8 mouse cellular contexts compared by ENCODE assay signal in genomic region chr8:116922060-116922757, GRCm38 (mm10). TPM values are rescaled to one million over a fixed set of nuclear protein-coding genes. Genes with fewer than 3 reads are reported as not detected.
DNase-seq lines count a peak whose midpoint lies in the region; ATAC-seq and TF ChIP-seq lines count a peak whose summit lies in the region.

No protein-coding gene starts in this region.

- DNase-seq in lung, embryonic 14.5 days = no peak
- no peak for DNase-seq in lung, postnatal 25 days (ENCODE audit: low spot score)
- no peak for DNase-seq in intestine, embryonic 14.5 days (ENCODE audit: low spot score)
- DNase-seq in adrenal gland, postnatal 4 days (ENCODE audit: low spot score in 2 of 2) = no peak
- DNase-seq in thymus, postnatal 4 days = no peak

- peak overlapping the region; percentile 63 for H3K4me2 ChIP-seq in lung, embryonic 14.5 days
- H3K4me2 ChIP-seq in embryonic facial prominence, embryonic 15.5 days (replicated peaks) = peak overlapping the region; percentile 67
- H3K4me2 ChIP-seq in intestine, embryonic 14.5 days (ENCODE audit: low read length) = peak overlapping the region; percentile 71
- H3K4me2 ChIP-seq in neural tube, embryonic 12.5 days (replicated peaks) = peak overlapping the region; percentile 79

- no peak for TF ChIP-seq CTCF in lung, embryonic 14.5 days (IDR thresholded peaks at IDR 0.05; ENCODE audit: low read depth)

- H3K27me3 ChIP-seq in lung, embryonic 14.5 days (ENCODE audit: insufficient read depth, low read length) = no peaks in the 10 kb centered on the region
- no peaks in the 10 kb centered on the region for H3K27me3 ChIP-seq in embryonic facial prominence, embryonic 15.5 days
- H3K27me3 ChIP-seq in intestine, embryonic 14.5 days (replicated peaks; ENCODE audit: control insufficient read depth, insufficient read depth, low read length) = no peaks in the 10 kb centered on the region
- H3K27me3 ChIP-seq in neural tube, embryonic 12.5 days (replicated peaks) = no peaks in the 10 kb centered on the region

- no peak for ATAC-seq in lung, embryonic 14.5 days (ENCODE audit: insufficient read depth)
- ATAC-seq in embryonic facial prominence, embryonic 15.5 days (ENCODE audit: insufficient number of reproducible peaks, low FRiP score, low TSS enrichment, low read depth) = no peak
- no peak for ATAC-seq in intestine, embryonic 14.5 days (replicated peaks; ENCODE audit: low FRiP score, low TSS enrichment, low read depth)
- peak; percentile 10; the same call in 1 of the 2 replicates for ATAC-seq in neural tube, embryonic 12.5 days (ENCODE audit: low FRiP score, low read depth)
- ATAC-seq in granulocyte monocyte progenitor cell, adult 5-6 weeks (replicated peaks; ENCODE audit: poor library complexity, severe bottlenecking) = no peak

- H3K9ac ChIP-seq in lung, embryonic 14.5 days = peak overlapping the region; percentile 74
- peak overlapping the region; percentile 80 for H3K9ac ChIP-seq in embryonic facial prominence, embryonic 15.5 days
- H3K9ac ChIP-seq in intestine, embryonic 14.5 days (ENCODE audit: low read length) = peak overlapping the region; percentile 83
- peak overlapping the region; percentile 55 for H3K9ac ChIP-seq in neural tube, embryonic 12.5 days

- peak overlapping the region; percentile 77 for H3K4me3 ChIP-seq in lung, embryonic 14.5 days (ENCODE audit: low read depth, low read length)
- peak overlapping the region; percentile 91 for H3K4me3 ChIP-seq in embryonic facial prominence, embryonic 15.5 days (replicated peaks)
- H3K4me3 ChIP-seq in intestine, embryonic 14.5 days (ENCODE audit: low read depth, low read length) = peak overlapping the region; percentile 83
- H3K4me3 ChIP-seq in neural tube, embryonic 12.5 days = peak overlapping the region; percentile 71

- peak overlapping the region; percentile 84; the same call in 1 of the 2 replicates for H3K27ac ChIP-seq in lung, embryonic 14.5 days (ENCODE audit: low read depth)
- H3K27ac ChIP-seq in embryonic facial prominence, embryonic 15.5 days (replicated peaks) = peak overlapping the region; percentile 90
- H3K27ac ChIP-seq in intestine, embryonic 14.5 days (ENCODE audit: low read depth) = peak overlapping the region; percentile 84; the same call in 1 of the 2 replicates
- no peak overlapping the region for H3K27ac ChIP-seq in neural tube, embryonic 12.5 days

- no peaks in the 10 kb centered on the region for H3K9me3 ChIP-seq in lung, embryonic 14.5 days (ENCODE audit: low read depth, low read length)
- no peaks in the 10 kb centered on the region for H3K9me3 ChIP-seq in embryonic facial prominence, embryonic 15.5 days (replicated peaks)
- no peaks in the 10 kb centered on the region for H3K9me3 ChIP-seq in intestine, embryonic 14.5 days (ENCODE audit: control insufficient read depth, low read length)
- H3K9me3 ChIP-seq in neural tube, embryonic 12.5 days = no peaks in the 10 kb centered on the region

- H3K4me1 ChIP-seq in lung, embryonic 14.5 days (ENCODE audit: insufficient read depth) = no peaks in the 10 kb centered on the region
- peaks cover 17% of the 10 kb centered on the region for H3K4me1 ChIP-seq in embryonic facial prominence, embryonic 15.5 days
- H3K4me1 ChIP-seq in intestine, embryonic 14.5 days (replicated peaks; ENCODE audit: control insufficient read depth, insufficient read depth, low read length) = peaks cover 11% of the 10 kb centered on the region; the same call in 1 of the 2 replicates
- peaks cover 10% of the 10 kb centered on the region for H3K4me1 ChIP-seq in neural tube, embryonic 12.5 days

- peaks cover 25% of the 10 kb centered on the region for H3K36me3 ChIP-seq in lung, embryonic 14.5 days (ENCODE audit: insufficient read depth)
- peaks cover 12% of the 10 kb centered on the region; the same call in 1 of the 2 replicates for H3K36me3 ChIP-seq in embryonic facial prominence, embryonic 15.5 days
- H3K36me3 ChIP-seq in intestine, embryonic 14.5 days (ENCODE audit: control insufficient read depth, insufficient read depth, low read length) = peaks cover 25% of the 10 kb centered on the region
- H3K36me3 ChIP-seq in neural tube, embryonic 12.5 days = peaks cover 6% of the 10 kb centered on the region; the same call in 1 of the 2 replicates

- 29% methylated on average over 17 of the region's 17 CpGs for WGBS in lung, embryonic 14.5 days
- 27% methylated on average over 17 of the region's 17 CpGs for WGBS in embryonic facial prominence, embryonic 15.5 days
- WGBS in intestine, embryonic 14.5 days = 28% methylated on average over 17 of the region's 17 CpGs
- 32% methylated on average over 17 of the region's 17 CpGs for WGBS in neural tube, embryonic 12.5 days

RNA-seq across cellular contexts. Expression of gene Cenpn, which starts 0.7 kb away (rescaled TPM):
- 53.9 and 58.9 TPM in 2 replicates for polyA plus RNA-seq in lung, embryonic 14.5 days (2014; fragmentation: Nextera tagmentation; extraction: Ambion mirVana)
- 27.7 and 27.9 TPM in 2 replicates for polyA plus RNA-seq in embryonic facial prominence, embryonic 15.5 days (2015; fragmentation: Nextera tagmentation; extraction: Ambion mirVana)
- 38.4 and 39.2 TPM in 2 replicates for polyA plus RNA-seq in intestine, embryonic 14.5 days (2014; fragmentation: Nextera tagmentation; extraction: Ambion mirVana)
- 24.5 and 24.7 TPM in 2 replicates for polyA plus RNA-seq in neural tube, embryonic 12.5 days (2016; fragmentation: Nextera tagmentation; extraction: Ambion mirVana)
- total RNA-seq in adrenal gland, postnatal 4 days (2021) = 10 to 100 TPM; 16.8 to 18.7 TPM
- total RNA-seq in granulocyte monocyte progenitor cell, adult 5-6 weeks (2014; fragmentation: Nextera tagmentation) = 22.0 and 38.4 TPM in 2 replicates
- 33.9 and 43.1 TPM in 2 replicates for total RNA-seq in granulocyte monocyte progenitor cell, adult 5-6 weeks (2017)

RNA-seq across cellular contexts. Expression of gene Cmc2, which starts 1.0 kb away (rescaled TPM):
- 88.2 and 92.6 TPM in 2 replicates for polyA plus RNA-seq in lung, embryonic 14.5 days (2014; fragmentation: Nextera tagmentation; extraction: Ambion mirVana)
- 66.8 and 73.5 TPM in 2 replicates for polyA plus RNA-seq in embryonic facial prominence, embryonic 15.5 days (2015; fragmentation: Nextera tagmentation; extraction: Ambion mirVana)
- 73.7 and 85.1 TPM in 2 replicates for polyA plus RNA-seq in intestine, embryonic 14.5 days (2014; fragmentation: Nextera tagmentation; extraction: Ambion mirVana)
- polyA plus RNA-seq in neural tube, embryonic 12.5 days (2016; fragmentation: Nextera tagmentation; extraction: Ambion mirVana) = 52.1 and 64.2 TPM in 2 replicates
- 10 to 100 TPM; 32.8 to 33.6 TPM for total RNA-seq in adrenal gland, postnatal 4 days (2021)
- total RNA-seq in granulocyte monocyte progenitor cell, adult 5-6 weeks (2014; fragmentation: Nextera tagmentation) = 35.6 and 51.4 TPM in 2 replicates
- 50.7 and 58.2 TPM in 2 replicates for total RNA-seq in granulocyte monocyte progenitor cell, adult 5-6 weeks (2017)

RNA-seq across cellular contexts. Expression of gene Atmin, which starts 21.0 kb away (rescaled TPM):
- 15.4 and 15.8 TPM in 2 replicates for polyA plus RNA-seq in lung, embryonic 14.5 days (2014; fragmentation: Nextera tagmentation; extraction: Ambion mirVana)
- 10.9 and 12.5 TPM in 2 replicates for polyA plus RNA-seq in embryonic facial prominence, embryonic 15.5 days (2015; fragmentation: Nextera tagmentation; extraction: Ambion mirVana)
- 11.9 and 12.5 TPM in 2 replicates for polyA plus RNA-seq in intestine, embryonic 14.5 days (2014; fragmentation: Nextera tagmentation; extraction: Ambion mirVana)
- polyA plus RNA-seq in neural tube, embryonic 12.5 days (2016; fragmentation: Nextera tagmentation; extraction: Ambion mirVana) = 21.5 and 22.9 TPM in 2 replicates
- total RNA-seq in adrenal gland, postnatal 4 days (2021) = 10 to 100 TPM; 20.9 to 23.2 TPM
- 9.8 and 10.8 TPM in 2 replicates for total RNA-seq in granulocyte monocyte progenitor cell, adult 5-6 weeks (2014; fragmentation: Nextera tagmentation)
- 10.6 and 15.1 TPM in 2 replicates for total RNA-seq in granulocyte monocyte progenitor cell, adult 5-6 weeks (2017)

RNA-seq across cellular contexts. Expression of gene 1700030J22Rik, which starts 56.5 kb away (rescaled TPM):
- polyA plus RNA-seq in lung, embryonic 14.5 days (2014; fragmentation: Nextera tagmentation; extraction: Ambion mirVana) = 1.8 and 1.9 TPM in 2 replicates
- 3.4 and 4.1 TPM in 2 replicates for polyA plus RNA-seq in embryonic facial prominence, embryonic 15.5 days (2015; fragmentation: Nextera tagmentation; extraction: Ambion mirVana)
- polyA plus RNA-seq in intestine, embryonic 14.5 days (2014; fragmentation: Nextera tagmentation; extraction: Ambion mirVana) = 0.67 and 1.2 TPM in 2 replicates
- 4.9 and 5.7 TPM in 2 replicates for polyA plus RNA-seq in neural tube, embryonic 12.5 days (2016; fragmentation: Nextera tagmentation; extraction: Ambion mirVana)
- 1 to 10 TPM in 1 of 2 experiments, under 1 TPM in 1; 0.96 to 1.5 TPM for total RNA-seq in adrenal gland, postnatal 4 days (2021)
- not detected in 2 replicates for total RNA-seq in granulocyte monocyte progenitor cell, adult 5-6 weeks (2014; fragmentation: Nextera tagmentation)
- 0.82 TPM in 1 of 2 replicates, not detected in the other for total RNA-seq in granulocyte monocyte progenitor cell, adult 5-6 weeks (2017)
